Mouse (Mus musculus) forebrain, embryonic 15.5 days (tissue): Measurements from ENCODE around the gene Olfm1. TPM values are rescaled to one million over a fixed set of nuclear protein-coding genes. Genes with fewer than 3 reads are reported as not detected.

Source experiments
- ATAC-seq: fragments of 200-750 bp; cut with Nextera tagmentation; replicated peaks from 2 replicates; pipeline ENCODE4 v1.8.0; 2017; ENCODE audit warnings: mild to moderate bottlenecking, moderate TSS enrichment, moderate library complexity
- H3K27ac ChIP-seq: fragments of 300-500 bp; sonication (generic); replicated peaks from 2 replicates; pipeline ENCODE4 v1.5.1; 2015; ENCODE audit warnings: mild to moderate bottlenecking, inconsistent platforms
- H3K27me3 ChIP-seq: fragments of 300-500 bp; sonication (generic); 2 replicates; pipeline ENCODE4 v1.6.1; 2015; ENCODE audit warnings: inconsistent platforms
- H3K36me3 ChIP-seq: fragments of 300-500 bp; sonication (generic); 2 replicates; pipeline ENCODE4 v1.6.1; 2015; ENCODE audit warnings: mild to moderate bottlenecking, inconsistent platforms
- H3K4me1 ChIP-seq: fragments of 300-500 bp; sonication (generic); 2 replicates; pipeline ENCODE4 v1.6.1; 2015; ENCODE audit warnings: inconsistent platforms
- H3K4me2 ChIP-seq: fragments of 300-500 bp; sonication (generic); replicated peaks from 2 replicates; pipeline ENCODE4 v1.6.1; 2015; ENCODE audit warnings: mild to moderate bottlenecking, inconsistent platforms
- H3K4me3 ChIP-seq: fragments of 300-500 bp; sonication (generic); 2 replicates; pipeline ENCODE4 v1.5.1; 2015; ENCODE audit warnings: mild to moderate bottlenecking, inconsistent platforms
- H3K9ac ChIP-seq: fragments of 300-500 bp; sonication (generic); replicated peaks from 2 replicates; pipeline ENCODE4 v1.6.1; 2015; ENCODE audit warnings: mild to moderate bottlenecking, inconsistent platforms
- H3K9me3 ChIP-seq: fragments of 300-500 bp; sonication (generic); 2 replicates; pipeline ENCODE4 v1.6.1; 2016; ENCODE audit warnings: inconsistent platforms
- WGBS: fragments of 180-500 bp; shearing (Covaris S2); methylation state at CpG from one replicate; pipeline ENCODE4 v1.1.7; 2015; ENCODE audit warnings: mixed read lengths; 5-methylcytosine and 5-hydroxymethylcytosine counted together
- polyA plus RNA-seq: library from polyadenylated mRNA; unstranded; fragments of >200 nt; fragmentation: Nextera tagmentation; extraction: Ambion mirVana; gene quantifications from 2 replicates; pipeline ENCODE4 v1.2.1, GENCODE M21; 2015

The Olfm1 gene
- polyA plus RNA-seq, 1 experiment from 2014 or later, result 234 TPM

GRCm38 (mm10) chr2:28205467-28205805 is 12.6 kb downstream of the Olfm1 start:
- Histone ChIP-seq H3K27me3 (no peaks in the 10 kb centered on the region), H3K4me2 (peak overlapping the region; percentile 95), H3K9ac (peak overlapping the region; percentile 60), H3K4me1 (peaks cover 43% of the 10 kb centered on the region), H3K4me3 (peak overlapping the region; percentile 57), H3K27ac (peak overlapping the region; percentile 44; the same call in 1 of the 2 replicates), H3K9me3 (no peaks in the 10 kb centered on the region), H3K36me3 (no peaks in the 10 kb centered on the region)
- 1% methylated on average over 48 of the region's 49 CpGs for WGBS
- ATAC-seq, result peak; percentile 59

DNA sequence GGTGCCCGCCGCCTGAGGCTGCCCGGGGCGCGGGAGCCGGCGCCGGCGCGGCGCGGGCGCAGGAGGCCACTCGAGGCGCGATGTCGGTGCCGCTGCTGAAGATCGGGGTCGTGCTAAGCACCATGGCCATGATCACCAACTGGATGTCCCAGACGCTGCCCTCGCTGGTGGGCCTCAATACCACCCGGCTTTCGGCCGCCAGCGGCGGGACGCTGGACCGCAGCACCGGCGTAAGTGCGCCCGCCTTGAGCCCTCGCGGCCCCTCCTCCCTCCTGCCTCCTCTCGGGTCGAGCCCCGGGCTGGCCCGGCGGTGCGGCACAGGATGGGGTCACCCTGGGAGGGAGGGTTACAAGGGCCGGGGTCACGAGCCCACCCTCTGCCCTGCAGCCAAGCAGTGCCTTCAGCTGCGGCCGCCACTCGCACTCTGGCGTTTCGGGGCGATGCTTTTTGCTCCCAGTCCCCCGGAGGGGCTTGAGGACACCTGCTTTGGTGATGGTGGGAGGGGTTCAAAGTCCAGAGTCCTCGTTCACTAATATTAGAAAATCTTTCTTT is 13.2 kb downstream of the Olfm1 start:
- Histone ChIP-seq H3K27ac (0 out of 2 replicates have a peak overlapping the region, but pooled peaks have one; percentile 1), H3K9me3 (no peaks in the 10 kb centered on the region), H3K36me3 (no peaks in the 10 kb centered on the region), H3K4me2 (peak overlapping the region; percentile 95), H3K4me1 (peaks cover 43% of the 10 kb centered on the region), H3K27me3 (no peaks in the 10 kb centered on the region), H3K4me3 (peak overlapping the region; percentile 57), H3K9ac (peak overlapping the region; percentile 60)
- no peak; the same call in 1 of the 2 replicates for ATAC-seq
- whole genome bisulfite sequencing, result under 1% methylated on average over 46 of the region's 51 CpGs

- 0 out of 2 replicates have a peak overlapping the region, but pooled peaks have one; percentile 1 for H3K27ac ChIP-seq
- H3K27me3 ChIP-seq, result no peaks in the 10 kb centered on the region
- H3K4me2 ChIP-seq, result peak overlapping the region; percentile 95
- ATAC-seq, result no peak
- 29% methylated on average over 11 of the region's 11 CpGs for WGBS
- H3K4me3 ChIP-seq, result peak overlapping the region; percentile 57
- H3K4me1 ChIP-seq, result peaks cover 48% of the 10 kb centered on the region
- no peaks in the 10 kb centered on the region for H3K36me3 ChIP-seq
- no peaks in the 10 kb centered on the region for H3K9me3 ChIP-seq
- H3K9ac ChIP-seq, result peak overlapping the region; percentile 60
Observed at GRCm38 (mm10) chr2:28206472-28206871, 13.7 kb downstream of the Olfm1 start.

DNA sequence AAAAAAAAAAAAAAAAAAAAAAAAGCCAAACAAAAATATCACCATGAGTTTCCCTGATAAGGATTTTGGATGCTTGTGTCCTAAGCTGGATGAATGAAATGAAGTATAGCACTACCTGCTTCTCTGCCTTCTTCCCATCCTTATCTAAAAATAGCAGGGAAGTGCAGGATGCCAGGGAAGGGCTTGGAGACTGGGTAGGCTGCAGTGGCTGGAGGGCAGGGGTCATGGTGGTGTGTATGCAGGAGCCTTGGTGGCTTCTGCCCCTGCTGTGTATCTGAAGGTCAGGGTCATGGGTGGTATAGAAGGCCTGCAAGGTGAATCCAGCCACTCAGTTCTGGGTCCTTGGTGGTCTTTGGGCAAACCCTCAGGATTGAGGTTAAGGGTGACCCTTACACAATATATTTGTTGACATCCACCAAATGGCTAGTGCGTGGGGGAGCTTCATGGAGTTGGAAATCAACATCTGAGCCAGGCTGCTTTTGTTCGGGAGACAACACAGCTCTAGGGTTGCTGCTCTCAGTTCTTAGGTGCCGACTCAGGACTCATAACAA is 14.5 kb downstream of the Olfm1 start:
- 73% methylated on average over 3 of the region's 3 CpGs for WGBS
- Histone ChIP-seq H3K36me3 (no peaks in the 10 kb centered on the region), H3K9ac (no peak overlapping the region), H3K9me3 (no peaks in the 10 kb centered on the region), H3K4me2 (no peak overlapping the region), H3K4me1 (peaks cover 56% of the 10 kb centered on the region), H3K4me3 (no peak overlapping the region), H3K27ac (no peak overlapping the region), H3K27me3 (no peaks in the 10 kb centered on the region)
- no peak for ATAC-seq

DNA sequence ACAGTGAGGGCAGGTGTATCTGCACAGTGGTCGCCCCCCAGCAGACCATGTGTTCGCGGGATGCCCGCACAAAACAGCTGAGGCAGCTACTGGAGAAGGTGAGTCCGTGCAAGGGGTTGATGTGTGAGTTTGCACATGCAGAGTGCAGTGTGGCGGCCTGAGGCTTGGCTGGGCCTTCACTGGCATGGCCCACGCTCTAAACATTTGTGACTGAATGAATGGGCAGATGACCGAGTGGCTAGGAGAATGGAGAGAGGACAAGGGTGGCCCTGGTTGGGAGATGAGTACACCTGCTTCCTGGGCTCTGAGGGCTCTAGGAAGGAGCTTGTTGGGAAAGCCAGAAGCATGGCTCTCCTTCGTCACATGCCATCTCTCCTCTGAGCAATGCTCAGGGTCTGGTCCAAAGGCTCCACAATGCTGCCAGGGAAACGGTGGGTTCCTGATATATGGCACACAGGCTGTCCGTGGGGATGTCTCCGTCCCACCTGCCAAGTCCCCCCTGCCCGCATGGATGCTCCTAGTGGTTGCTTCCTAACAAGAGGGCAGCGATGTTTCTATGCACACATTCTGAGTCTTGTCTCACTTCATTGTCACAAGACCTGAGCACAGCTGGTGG is 15.4 kb downstream of the Olfm1 start:
- H3K27me3 ChIP-seq, result no peaks in the 10 kb centered on the region
- no peak for ATAC-seq
- H3K9ac ChIP-seq, result no peak overlapping the region
- H3K4me2 ChIP-seq, result no peak overlapping the region
- WGBS, result 86% methylated on average over 14 of the region's 14 CpGs
- H3K27ac ChIP-seq, result no peak overlapping the region
- no peak overlapping the region for H3K4me3 ChIP-seq
- H3K4me1 ChIP-seq, result peaks cover 58% of the 10 kb centered on the region
- H3K36me3 ChIP-seq, result no peaks in the 10 kb centered on the region
- H3K9me3 ChIP-seq, result no peaks in the 10 kb centered on the region

DNA sequence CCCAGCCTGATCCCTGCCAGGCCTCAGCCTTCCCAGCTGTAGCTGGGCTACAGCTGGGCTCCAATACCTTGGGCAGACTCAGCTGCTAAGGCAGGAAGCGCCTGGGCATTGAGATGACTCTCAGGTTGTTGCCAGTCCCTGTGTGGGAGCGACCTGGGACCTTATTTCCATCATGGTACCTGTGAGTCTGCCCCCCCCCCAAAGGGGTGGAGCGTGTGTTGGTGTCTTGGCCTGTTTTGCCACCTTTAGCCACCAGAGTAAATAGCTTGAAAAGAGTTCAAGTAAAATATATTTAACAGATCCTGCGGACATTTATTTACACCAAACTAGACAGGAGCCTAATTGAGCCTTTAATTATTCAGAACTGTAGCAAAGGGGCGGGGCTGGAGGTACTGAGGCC is 16.4 kb downstream of the Olfm1 start:
- no peak overlapping the region for H3K4me2 ChIP-seq
- H3K27me3 ChIP-seq, result no peaks in the 10 kb centered on the region
- 59% methylated on average over 5 of the region's 5 CpGs for WGBS
- H3K9ac ChIP-seq, result no peak overlapping the region
- peaks cover 53% of the 10 kb centered on the region for H3K4me1 ChIP-seq
- H3K36me3 ChIP-seq, result no peaks in the 10 kb centered on the region
- H3K27ac ChIP-seq, result no peak overlapping the region
- H3K4me3 ChIP-seq, result no peak overlapping the region
- no peak for ATAC-seq
- no peaks in the 10 kb centered on the region for H3K9me3 ChIP-seq

DNA sequence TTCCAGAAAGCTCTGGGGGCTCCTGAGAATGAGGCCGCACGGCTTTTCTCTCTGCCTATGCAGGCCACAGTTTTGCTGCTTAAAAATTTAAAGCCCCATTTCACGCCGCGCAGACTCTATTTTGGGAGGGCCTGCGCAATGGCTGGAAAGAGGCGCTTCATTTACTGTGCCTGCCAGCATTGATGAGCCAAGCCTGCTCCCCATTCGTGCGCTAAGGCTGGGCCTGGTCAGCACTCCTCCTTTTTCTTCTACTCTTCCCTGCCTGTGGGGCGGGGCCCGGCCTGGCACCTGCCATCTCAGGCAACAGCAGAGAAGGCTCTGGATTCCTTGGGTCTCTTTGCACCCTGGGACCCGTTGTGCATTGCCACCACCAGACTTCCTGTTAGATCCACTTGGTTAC is 16.9 kb downstream of the Olfm1 start:
- Histone ChIP-seq H3K36me3 (no peaks in the 10 kb centered on the region; the same call in 1 of the 2 replicates), H3K27me3 (no peaks in the 10 kb centered on the region), H3K9ac (no peak overlapping the region), H3K9me3 (no peaks in the 10 kb centered on the region), H3K27ac (no peak overlapping the region), H3K4me3 (no peak overlapping the region), H3K4me2 (no peak overlapping the region), H3K4me1 (peaks cover 49% of the 10 kb centered on the region)
- WGBS, result 63% methylated on average over 12 of the region's 12 CpGs
- ATAC-seq, result no peak

- Histone ChIP-seq H3K4me2 (no peak overlapping the region), H3K9ac (no peak overlapping the region), H3K4me3 (no peak overlapping the region), H3K9me3 (no peaks in the 10 kb centered on the region), H3K27me3 (no peaks in the 10 kb centered on the region), H3K4me1 (peaks cover 43% of the 10 kb centered on the region), H3K36me3 (peaks cover 6% of the 10 kb centered on the region), H3K27ac (no peak overlapping the region)
- ATAC-seq, result no peak
- WGBS, result 65% methylated on average over 4 of the region's 4 CpGs
Observed at GRCm38 (mm10) chr2:28210273-28210672, 17.5 kb downstream of the Olfm1 start.

DNA sequence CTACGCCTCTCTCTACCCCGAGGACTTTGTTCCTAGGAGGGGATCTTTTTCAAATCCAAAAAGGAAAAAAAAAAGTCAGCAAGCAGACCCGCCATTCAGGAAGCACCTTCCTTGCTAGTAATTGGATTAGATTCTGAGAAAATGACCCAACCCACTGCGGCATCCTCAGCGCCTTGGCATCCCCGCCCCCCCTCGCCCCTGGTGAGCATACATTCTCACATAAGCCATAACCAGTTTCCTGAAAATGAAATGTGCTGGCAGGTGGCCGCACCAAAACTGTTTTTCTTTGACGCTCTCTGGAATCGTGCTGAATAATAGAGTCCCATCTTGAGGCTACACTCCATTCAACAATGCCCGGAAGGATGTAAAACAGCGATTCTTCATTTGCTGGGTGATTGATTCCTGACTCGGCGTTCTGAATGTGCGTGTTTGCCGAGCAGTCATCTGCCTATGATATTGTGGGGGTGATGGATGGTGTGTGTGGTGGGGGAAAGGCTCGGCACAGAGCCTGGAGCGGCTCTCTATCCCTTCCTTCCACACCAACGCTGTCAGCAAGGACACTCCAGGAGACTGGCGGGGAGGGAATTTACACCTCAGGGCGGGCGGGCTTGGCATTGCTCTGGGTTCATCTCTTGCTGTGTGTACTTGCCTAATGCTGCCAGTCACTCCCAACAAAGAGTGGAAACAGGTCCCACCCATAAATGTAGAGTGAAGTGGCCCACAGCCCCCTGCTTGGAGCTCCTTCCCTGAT is 18.9 kb downstream of the Olfm1 start:
- 36% methylated on average over 22 of the region's 22 CpGs for WGBS
- H3K4me2 ChIP-seq, result 0 out of 2 replicates have a peak overlapping the region, but pooled peaks have one; percentile 12
- no peaks in the 10 kb centered on the region for H3K27me3 ChIP-seq
- peaks cover 31% of the 10 kb centered on the region for H3K4me1 ChIP-seq
- ATAC-seq, result 0 out of 2 replicates have a peak, but pooled peaks have one; percentile 23
- peak overlapping the region; percentile 56; the same call in 1 of the 2 replicates for H3K27ac ChIP-seq
- H3K9me3 ChIP-seq, result no peaks in the 10 kb centered on the region
- H3K9ac ChIP-seq, result peak overlapping the region; percentile 19; the same call in 1 of the 2 replicates
- peaks cover 14% of the 10 kb centered on the region for H3K36me3 ChIP-seq
- no peak overlapping the region for H3K4me3 ChIP-seq

DNA sequence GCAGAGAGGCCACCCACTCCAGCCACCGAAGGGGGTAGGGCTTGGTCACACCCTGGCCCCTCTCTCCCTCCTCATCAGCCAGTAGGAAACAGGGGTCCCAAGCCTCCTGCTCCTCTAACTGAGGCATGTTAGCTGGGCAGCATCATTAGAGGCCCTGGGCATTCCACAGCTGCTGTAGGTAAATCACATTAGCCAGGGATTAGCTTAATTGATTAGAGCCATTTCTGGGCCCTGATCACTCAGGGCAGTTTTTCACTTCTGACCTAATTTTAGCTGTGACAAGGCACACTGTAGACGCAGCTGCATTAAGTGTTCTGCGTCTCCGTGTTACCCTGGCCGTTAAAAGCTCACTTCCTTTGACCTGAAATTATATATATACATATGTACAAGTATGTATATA is 20.1 kb downstream of the Olfm1 start:
- Histone ChIP-seq H3K9ac (no peak overlapping the region), H3K9me3 (no peaks in the 10 kb centered on the region), H3K4me2 (no peak overlapping the region), H3K36me3 (peaks cover 14% of the 10 kb centered on the region), H3K27ac (no peak overlapping the region), H3K4me1 (peaks cover 29% of the 10 kb centered on the region), H3K4me3 (no peak overlapping the region), H3K27me3 (no peaks in the 10 kb centered on the region)
- 26% methylated on average over 5 of the region's 5 CpGs for WGBS
- no peak for ATAC-seq

DNA sequence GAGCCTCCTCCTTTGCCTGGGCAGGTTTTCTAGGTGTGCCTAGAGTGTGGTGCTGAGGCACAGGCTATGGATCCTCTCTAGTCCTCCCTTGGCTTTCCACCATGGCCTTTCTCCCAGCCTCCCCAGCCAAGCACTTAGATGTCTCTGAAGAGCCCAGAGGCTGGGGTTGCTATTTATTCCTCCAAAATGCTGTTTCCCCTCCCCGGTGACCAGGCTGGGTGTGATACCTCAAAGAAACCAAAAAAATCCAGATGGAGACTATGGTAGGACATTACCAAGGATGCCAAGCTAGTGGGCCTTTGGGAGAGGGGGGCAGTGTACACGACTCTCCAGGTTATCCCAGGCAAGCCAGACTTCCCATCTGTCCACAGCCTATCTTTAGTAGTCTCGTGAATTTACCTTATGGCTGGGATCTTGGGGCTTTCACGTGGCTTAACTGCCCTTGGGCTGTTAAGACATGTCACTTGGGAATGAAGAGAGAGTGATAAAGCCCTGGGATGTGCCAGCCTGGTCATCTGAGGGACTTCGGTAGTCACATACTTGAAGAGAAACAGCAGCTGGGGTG is 23.5 kb downstream of the Olfm1 start:
- WGBS, result 86% methylated on average over 5 of the region's 5 CpGs
- Histone ChIP-seq H3K4me1 (peaks cover 12% of the 10 kb centered on the region), H3K9me3 (no peaks in the 10 kb centered on the region), H3K4me2 (no peak overlapping the region), H3K27me3 (no peaks in the 10 kb centered on the region), H3K4me3 (no peak overlapping the region), H3K36me3 (peaks cover 17% of the 10 kb centered on the region), H3K9ac (no peak overlapping the region), H3K27ac (no peak overlapping the region)
- no peak for ATAC-seq

DNA sequence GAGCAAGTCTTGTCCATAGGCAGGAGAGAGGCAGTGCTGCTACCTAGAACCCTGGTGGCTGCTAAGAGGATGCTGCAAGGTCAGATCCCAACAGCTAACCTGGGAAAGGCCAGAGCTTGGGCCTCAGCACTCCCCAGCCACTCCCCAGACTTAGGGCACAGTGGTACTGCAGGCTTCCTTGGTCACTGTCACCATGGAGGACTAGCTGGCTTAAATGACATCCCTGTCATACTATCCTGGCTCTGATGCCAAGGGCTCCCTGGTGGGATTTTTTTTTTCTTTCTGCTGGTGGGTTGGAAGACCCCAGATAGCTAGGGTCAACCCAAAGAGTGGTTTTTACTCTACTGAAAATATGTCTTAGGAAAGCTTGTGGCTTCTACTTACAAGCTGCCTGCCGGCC is 25.0 kb downstream of the Olfm1 start:
- peaks cover 7% of the 10 kb centered on the region for H3K4me1 ChIP-seq
- no peaks in the 10 kb centered on the region for H3K9me3 ChIP-seq
- H3K36me3 ChIP-seq, result peaks cover 20% of the 10 kb centered on the region
- H3K4me2 ChIP-seq, result no peak overlapping the region
- H3K27ac ChIP-seq, result no peak overlapping the region
- ATAC-seq, result no peak
- WGBS, result 94% methylated on average over 1 of the region's 1 CpGs
- H3K9ac ChIP-seq, result no peak overlapping the region
- no peak overlapping the region for H3K4me3 ChIP-seq
- no peaks in the 10 kb centered on the region for H3K27me3 ChIP-seq
